Mouse (Mus musculus) embryonic fibroblast, embryonic 13.5 days (primary cell): ENCODE measurements around the gene Gm43720.

ENCODE experiments used
- CTCF ChIP-seq: IDR thresholded peaks from 2 replicates; pipeline ENCODE4 v1.5.1; 2011; ENCODE audit warnings: mild to moderate bottlenecking, control low read depth, low read length, moderate library complexity, borderline replicate concordance; ENCODE audit not compliant: insufficient read depth
- POLR2A ChIP-seq: IDR thresholded peaks from 2 replicates; pipeline ENCODE4 v1.6.1; 2011; ENCODE audit warnings: low read depth, mild to moderate bottlenecking, control low read depth, low read length, moderate library complexity

- TF ChIP-seq CTCF: no peak
- no peak for TF ChIP-seq POLR2A
Observed at GRCm38 (mm10) chr5:138253061-138253460, 26.7 kb downstream of the Gm43720 start.
